Mouse (Mus musculus) ES-E14 (cell line): ENCODE results near the gene Olfr1180.

Experiments used
- CHD2 ChIP-seq: IDR thresholded peaks from 2 replicates; pipeline ENCODE4 v1.6.1; 2014; ENCODE audit warnings: mild to moderate bottlenecking, low read depth, low read length, inconsistent platforms
- HCFC1 ChIP-seq: IDR thresholded peaks from 2 replicates; pipeline ENCODE4 v1.6.1; 2012; ENCODE audit warnings: low read length, inconsistent platforms, borderline replicate concordance; ENCODE audit not compliant: insufficient read depth
- MAFK ChIP-seq: IDR thresholded peaks from 2 replicates; pipeline ENCODE4 v1.6.1; 2014; ENCODE audit warnings: mild to moderate bottlenecking, low read depth, low read length, inconsistent platforms; ENCODE audit not compliant: insufficient read depth
- ZC3H11A ChIP-seq: IDR thresholded peaks from 2 replicates; pipeline ENCODE4 v1.6.1; 2012; ENCODE audit warnings: low read depth, mild to moderate bottlenecking, inconsistent platforms, low read length, borderline replicate concordance
- ZNF384 ChIP-seq: IDR thresholded peaks from 2 replicates; pipeline ENCODE4 v1.6.1; 2012; ENCODE audit warnings: low read depth, low read length, inconsistent platforms

- no peak for TF ChIP-seq ZC3H11A
- no peak for TF ChIP-seq ZNF384
- no peak for TF ChIP-seq HCFC1
- no peak for TF ChIP-seq CHD2
- TF ChIP-seq MAFK: no peak
Measured at GRCm38 (mm10) chr2:88386762-88387161, 32.2 kb downstream of the Olfr1180 start, which contains the start of gene Olfr1178.
